Mouse (Mus musculus) common myeloid progenitor, adult 5-6 weeks (primary cell): ENCODE measurements around the gene Ece1. TPM values are rescaled to one million over a fixed set of nuclear protein-coding genes. Genes with fewer than 3 reads are reported as not detected.

Source experiments
- ATAC-seq: replicated peaks from 2 replicates; pipeline ENCODE4 v1.8.0; 2016; ENCODE audit warnings: low read depth, mild to moderate bottlenecking, moderate TSS enrichment, inconsistent platforms; ENCODE audit not compliant: poor library complexity, severe bottlenecking
- total RNA-seq: library from RNA; stranded (forward); fragments of 200-1000, 187-1606 nt; gene quantifications from 2 replicates; pipeline ENCODE4 v1.2.3, GENCODE M21; 2017

The Ece1 gene
- total RNA-seq, 1 experiment from 2014 or later: 8.9 TPM

GRCm38 (mm10) chr4:137932554-137933178, 70.6 kb downstream of the Ece1 start:
- ATAC-seq: no peak

GRCm38 (mm10) chr4:137933328-137933727, 71.3 kb downstream of the Ece1 start:
- ATAC-seq: no peak

- no peak for ATAC-seq
Measured at GRCm38 (mm10) chr4:137936134-137936533, 74.1 kb downstream of the Ece1 start.

- ATAC-seq: no peak
Measured at GRCm38 (mm10) chr4:137940061-137940460, 78.0 kb downstream of the Ece1 start.

GRCm38 (mm10) chr4:137941131-137941844, 79.3 kb downstream of the Ece1 start:
- no peak for ATAC-seq

- no peak for ATAC-seq
Measured at GRCm38 (mm10) chr4:137941871-137942781, 80.1 kb downstream of the Ece1 start.

GRCm38 (mm10) chr4:137942782-137943486, 80.9 kb downstream of the Ece1 start:
- no peak for ATAC-seq

- no peak for ATAC-seq
Measured at GRCm38 (mm10) chr4:137943540-137943939, 81.5 kb downstream of the Ece1 start.

GRCm38 (mm10) chr4:137945376-137945775, 83.3 kb downstream of the Ece1 start:
- 0 out of 2 replicates have a peak, but pooled peaks have one; percentile 25 for ATAC-seq

GRCm38 (mm10) chr4:137946419-137946818, 84.4 kb downstream of the Ece1 start:
- ATAC-seq: no peak

GRCm38 (mm10) chr4:137952840-137953239, 90.8 kb downstream of the Ece1 start:
- peak; percentile 27; the same call in 1 of the 2 replicates for ATAC-seq

GRCm38 (mm10) chr4:137954184-137954583, 92.1 kb downstream of the Ece1 start:
- no peak for ATAC-seq

- ATAC-seq: peak; percentile 91
Measured at GRCm38 (mm10) chr4:137954926-137955396, 92.9 kb downstream of the Ece1 start.

- ATAC-seq: no peak
Measured at GRCm38 (mm10) chr4:137956260-137956659, 94.2 kb downstream of the Ece1 start.

GRCm38 (mm10) chr4:137959889-137960665, 98.0 kb downstream of the Ece1 start:
- ATAC-seq: no peak

- no peak for ATAC-seq
Measured at GRCm38 (mm10) chr4:137960757-137961156, 98.7 kb downstream of the Ece1 start.

- ATAC-seq: no peak
Measured at GRCm38 (mm10) chr4:137962643-137963350, 100.8 kb downstream of the Ece1 start.

- ATAC-seq: no peak
Measured at GRCm38 (mm10) chr4:137963431-137963830, 101.4 kb downstream of the Ece1 start.
